Mouse (Mus musculus) ES-Bruce4 (cell line): Measurements from ENCODE around the gene Sh3rf3. TPM values are rescaled to one million over a fixed set of nuclear protein-coding genes. Genes with fewer than 3 reads are reported as not detected.

Experiments
- H3K27ac ChIP-seq: 2 replicates; pipeline ENCODE4 v1.5.1; 2012; ENCODE audit warnings: low read length, inconsistent platforms; ENCODE audit not compliant: insufficient read depth
- H3K27me3 ChIP-seq: 2 replicates; pipeline ENCODE4 v1.6.1; 2012; ENCODE audit warnings: mild to moderate bottlenecking, low read length, inconsistent platforms; ENCODE audit not compliant: control insufficient read depth, poor library complexity, insufficient read depth, severe bottlenecking
- H3K36me3 ChIP-seq: 2 replicates; pipeline ENCODE4 v1.6.1; 2012; ENCODE audit warnings: inconsistent platforms, mild to moderate bottlenecking, low read length, moderate library complexity; ENCODE audit not compliant: control insufficient read depth, poor library complexity, insufficient read depth, severe bottlenecking
- H3K4me1 ChIP-seq: one replicate; pipeline ENCODE4 v1.8.1; 2011; ENCODE audit warnings: low read length; ENCODE audit not compliant: control insufficient read depth, insufficient read depth
- H3K4me3 ChIP-seq: 2 replicates; pipeline ENCODE4 v1.5.1; 2011; ENCODE audit warnings: low read depth, mild to moderate bottlenecking, low read length
- H3K9ac ChIP-seq: 2 replicates; pipeline ENCODE4 v1.6.1; 2012; ENCODE audit warnings: low read depth, mild to moderate bottlenecking, inconsistent platforms; ENCODE audit not compliant: poor library complexity, severe bottlenecking
- H3K9me3 ChIP-seq: replicated peaks from 2 replicates; pipeline ENCODE4 v1.6.1; 2012; ENCODE audit warnings: mild to moderate bottlenecking, low read length, inconsistent platforms; ENCODE audit not compliant: control insufficient read depth, poor library complexity, insufficient read depth, severe bottlenecking
- CTCF ChIP-seq: IDR thresholded peaks from one replicate; pipeline ENCODE4 v1.8.1; 2011; ENCODE audit warnings: low read depth, low read length
- EP300 ChIP-seq: IDR thresholded peaks from 2 replicates; pipeline ENCODE4 v1.6.1; 2011; ENCODE audit warnings: low read depth, low read length; ENCODE audit not compliant: insufficient read depth
- POLR2A ChIP-seq: IDR thresholded peaks from one replicate; pipeline ENCODE4 v1.8.1; 2011; ENCODE audit warnings: low read length; ENCODE audit not compliant: insufficient read depth
- polyA plus RNA-seq: library from polyadenylated mRNA; stranded (reverse); fragments of >200 nt; gene quantifications from 2 replicates; pipeline ENCODE4 v1.2.4, GENCODE M21; 2011; ENCODE audit warnings: low read depth; ENCODE audit not compliant: missing spikeins, insufficient read depth, insufficient read length

Gene Sh3rf3
- polyA plus RNA-seq, 1 experiment = 0.55 TPM

DNA sequence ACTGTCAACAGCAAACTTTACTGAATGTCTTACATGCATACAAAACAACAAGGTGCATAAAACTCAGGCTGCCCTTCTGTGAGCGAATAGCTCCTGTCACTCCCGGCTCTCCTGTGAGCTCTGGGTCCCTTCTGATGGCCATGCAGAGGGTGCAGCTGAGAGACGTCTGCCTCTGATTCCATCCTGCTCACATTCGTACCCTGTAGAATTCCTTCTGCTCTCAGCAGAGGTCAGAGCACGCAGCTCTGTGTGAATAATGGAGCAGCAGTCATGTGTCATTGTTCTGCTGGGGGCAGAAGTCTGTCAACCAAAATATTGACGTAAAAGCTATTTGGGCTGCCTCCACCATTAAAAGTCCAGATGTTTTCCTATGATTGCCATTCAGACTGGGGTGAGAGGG lies 243.1 kb downstream of the Sh3rf3 start:
- Histone ChIP-seq H3K36me3 (no peaks in the 10 kb centered on the region), H3K4me1 (peaks cover 2% of the 10 kb centered on the region), H3K4me3 (no peak overlapping the region), H3K27ac (no peak overlapping the region), H3K9me3 (no peaks in the 10 kb centered on the region), H3K27me3 (no peaks in the 10 kb centered on the region), H3K9ac (no peak overlapping the region)
- no peak for TF ChIP-seq CTCF
- TF ChIP-seq POLR2A = no peak
- no peak for TF ChIP-seq EP300

DNA sequence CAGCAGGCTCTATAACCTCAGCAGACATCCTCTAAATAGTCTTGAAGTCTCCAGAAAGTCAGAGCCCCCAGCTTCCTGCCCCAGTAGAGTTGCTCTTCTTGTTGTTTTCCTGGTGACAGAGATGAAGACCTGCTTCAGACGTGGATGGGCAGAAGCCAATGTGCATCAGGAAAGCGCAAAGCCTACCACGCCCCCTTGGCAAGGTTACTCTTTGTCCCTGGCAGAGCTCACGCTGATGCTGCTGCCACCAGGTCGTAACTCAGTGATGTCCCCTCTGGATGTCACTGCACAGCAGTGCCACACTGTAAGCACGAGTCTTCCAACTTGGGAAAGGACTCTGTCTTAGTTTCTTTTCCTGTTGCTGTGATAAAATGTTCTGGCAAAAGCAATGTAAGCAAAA lies 253.6 kb downstream of the Sh3rf3 start:
- Histone ChIP-seq H3K36me3 (no peaks in the 10 kb centered on the region), H3K27me3 (no peaks in the 10 kb centered on the region), H3K9ac (no peak overlapping the region), H3K27ac (no peak overlapping the region), H3K4me3 (no peak overlapping the region), H3K4me1 (no peaks in the 10 kb centered on the region), H3K9me3 (no peaks in the 10 kb centered on the region)
- TF ChIP-seq EP300 (no peak), POLR2A (no peak), CTCF (no peak)

- Histone ChIP-seq H3K4me1 (no peaks in the 10 kb centered on the region), H3K9ac (no peak overlapping the region), H3K9me3 (no peaks in the 10 kb centered on the region), H3K27ac (no peak overlapping the region), H3K27me3 (no peaks in the 10 kb centered on the region), H3K4me3 (no peak overlapping the region), H3K36me3 (no peaks in the 10 kb centered on the region)
- TF ChIP-seq EP300 (no peak), POLR2A (no peak), CTCF (no peak)
Measured at GRCm38 (mm10) chr10:59072827-59073226, 259.7 kb downstream of the Sh3rf3 start.

DNA sequence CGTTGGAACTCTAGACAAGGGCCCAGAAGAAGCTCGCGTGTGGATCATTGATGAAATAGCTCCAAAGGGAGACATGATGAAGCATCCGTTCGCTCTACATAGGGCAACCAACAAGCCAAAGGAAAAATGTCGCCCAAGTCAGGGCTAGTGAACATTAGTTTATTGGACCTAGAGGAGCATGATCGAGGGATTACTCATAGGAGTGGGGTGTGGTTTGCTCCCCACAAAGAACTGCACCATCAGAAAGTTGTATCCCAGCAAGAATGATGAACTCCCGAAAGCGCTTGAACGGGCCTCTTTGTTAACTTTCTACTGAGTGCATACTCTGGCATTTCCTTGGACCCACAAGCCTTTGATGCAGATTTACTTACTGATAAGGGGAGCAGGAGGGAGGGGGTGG lies 263.5 kb downstream of the Sh3rf3 start:
- Histone ChIP-seq H3K4me1 (no peaks in the 10 kb centered on the region), H3K4me3 (no peak overlapping the region), H3K9me3 (no peaks in the 10 kb centered on the region), H3K36me3 (no peaks in the 10 kb centered on the region), H3K9ac (no peak overlapping the region), H3K27me3 (no peaks in the 10 kb centered on the region), H3K27ac (no peak overlapping the region)
- no peak for TF ChIP-seq POLR2A
- no peak for TF ChIP-seq CTCF
- TF ChIP-seq EP300 = no peak

GRCm38 (mm10) chr10:59077909-59078308 lies 264.8 kb downstream of the Sh3rf3 start:
- Histone ChIP-seq H3K36me3 (no peaks in the 10 kb centered on the region), H3K27ac (no peak overlapping the region), H3K9ac (no peak overlapping the region), H3K4me1 (no peaks in the 10 kb centered on the region), H3K9me3 (no peaks in the 10 kb centered on the region), H3K27me3 (no peaks in the 10 kb centered on the region), H3K4me3 (no peak overlapping the region)
- TF ChIP-seq POLR2A = no peak
- no peak for TF ChIP-seq EP300
- TF ChIP-seq CTCF = no peak

DNA sequence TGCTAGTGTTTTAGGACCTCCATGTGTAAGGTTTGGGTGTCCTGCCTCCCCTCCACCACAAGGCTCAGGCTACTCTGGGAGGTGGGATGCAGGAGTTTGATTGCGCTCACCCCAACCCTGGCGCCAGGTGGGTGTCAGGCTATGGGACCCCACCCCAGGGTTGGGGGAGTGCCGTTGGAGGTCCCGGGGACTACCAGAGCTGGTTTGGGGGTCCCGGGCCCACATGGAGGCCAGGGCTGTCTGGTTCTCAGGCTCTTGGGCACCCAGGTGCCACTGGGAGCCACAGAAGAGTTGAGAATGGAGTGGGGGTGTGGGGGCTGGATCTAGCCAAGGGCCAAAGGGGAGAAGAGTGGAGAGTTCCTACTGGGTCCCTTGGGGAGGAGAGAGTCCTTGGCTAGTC lies 272.4 kb downstream of the Sh3rf3 start:
- H3K27ac ChIP-seq = no peak overlapping the region
- H3K9ac ChIP-seq = no peak overlapping the region
- H3K36me3 ChIP-seq = no peaks in the 10 kb centered on the region
- TF ChIP-seq CTCF = no peak
- no peak for TF ChIP-seq POLR2A
- no peak for TF ChIP-seq EP300
- H3K4me1 ChIP-seq = no peaks in the 10 kb centered on the region
- no peaks in the 10 kb centered on the region for H3K9me3 ChIP-seq
- no peaks in the 10 kb centered on the region for H3K27me3 ChIP-seq
- H3K4me3 ChIP-seq = no peak overlapping the region
